Mouse (Mus musculus) myocyte (in vitro differentiated cells): ENCODE measurements at regions not wholly inside any gene's neighbourhood (a gene's known extent, or its start where the extent isn't known, plus 50 kb on each side); places are given as distances from the start of the nearest gene placed in this dataset.

Source experiments
- E2F4 ChIP-seq: IDR thresholded peaks from one replicate; pipeline ENCODE4 v1.6.1; 2011; ENCODE audit warnings: mild to moderate bottlenecking, control low read depth, moderate library complexity; ENCODE audit not compliant: insufficient read depth
- MAX ChIP-seq: IDR thresholded peaks from one replicate; pipeline ENCODE4 v1.6.1; 2011; ENCODE audit warnings: low read depth, mild to moderate bottlenecking, control low read depth
- MYOD1 ChIP-seq, 3 experiments: IDR thresholded peaks; one replicate each; pipeline ENCODE4 v1.6.1; 2011; ENCODE audit warnings: control low read depth in 2 of 3, low read depth in 2 of 3, mild to moderate bottlenecking in 2 of 3, moderate library complexity in 1 of 3; ENCODE audit not compliant: insufficient read length in 2 of 3, control insufficient read depth in 1 of 3
- MYOG ChIP-seq, 3 experiments: IDR thresholded peaks; one replicate each; pipeline ENCODE4 v1.6.1; 2011; ENCODE audit warnings: control low read depth in 2 of 3, low read depth in 2 of 3, mild to moderate bottlenecking in 2 of 3; ENCODE audit not compliant: insufficient read length in 2 of 3, control insufficient read depth in 1 of 3, insufficient read depth in 1 of 3
- POLR2A ChIP-seq: IDR thresholded peaks from one replicate; pipeline ENCODE4 v1.6.1; 2011; ENCODE audit warnings: low read depth, mild to moderate bottlenecking, control low read depth, moderate library complexity; ENCODE audit not compliant: insufficient read length
- POLR2AphosphoS2 ChIP-seq: IDR thresholded peaks from one replicate; pipeline ENCODE4 v1.6.1; 2011; ENCODE audit warnings: low read depth, control low read depth; ENCODE audit not compliant: insufficient read length
- REST ChIP-seq: IDR thresholded peaks from one replicate; pipeline ENCODE4 v1.6.1; 2011; ENCODE audit warnings: mild to moderate bottlenecking, control low read depth, moderate library complexity; ENCODE audit not compliant: insufficient read depth, insufficient read length
- TCF12 ChIP-seq: IDR thresholded peaks from one replicate; pipeline ENCODE4 v1.6.1; 2011; ENCODE audit warnings: mild to moderate bottlenecking, control low read depth; ENCODE audit not compliant: poor library complexity, insufficient read depth, severe bottlenecking
- USF1 ChIP-seq: IDR thresholded peaks from one replicate; pipeline ENCODE4 v1.6.1; 2011; ENCODE audit warnings: low read depth, mild to moderate bottlenecking, control low read depth, moderate library complexity

- TF ChIP-seq E2F4: no peak
- no peak for TF ChIP-seq POLR2A
- no peak for TF ChIP-seq TCF12
- no peak for TF ChIP-seq USF1
- TF ChIP-seq MYOD1 (IDR thresholded peaks at IDR 0.05; ENCODE audit: control insufficient read depth in 1 of 3, insufficient read length in 2 of 3, low read depth in 2 of 3): no peak
- TF ChIP-seq POLR2AphosphoS2: no peak
- no peak for TF ChIP-seq MYOG (IDR thresholded peaks at IDR 0.05; ENCODE audit: control insufficient read depth in 1 of 3, insufficient read depth in 1 of 3, insufficient read length in 2 of 3, low read depth in 2 of 3)
- no peak for TF ChIP-seq MAX
- TF ChIP-seq REST: no peak
Observed at GRCm38 (mm10) chr1:90522294-90522693, 80.5 kb upstream of the Cops8 start.
